Mouse (Mus musculus) left cerebral cortex, postnatal 36 days (tissue): Measurements from ENCODE around the gene Nenf. TPM values are rescaled to one million over a fixed set of nuclear protein-coding genes. Genes with fewer than 3 reads are reported as not detected.

Source experiments
- DNase-seq, 2 experiments: peaks; one replicate each; pipeline ENCODE4 v3.0.0; 2021 to 2022; ENCODE audit warnings: low spot score in 2 of 2, mixed read lengths in 1 of 2
- intact Hi-C: fragments of 180-260 bp; cut with DNase I; formaldehyde crosslinking; loops from one replicate; pipeline ENCODE4 v1.15.1; 2025
- total RNA-seq, 2 experiments: library from RNA; stranded (reverse); gene quantifications; 2 replicates each; pipeline ENCODE4 v1.2.3; 2021

Nenf gene
- total RNA-seq, 2 experiments from 2014 or later: 66.1 to 76.7 TPM

GRCm38 (mm10) chr1:191258521-191258920 is 59.5 kb downstream of the Nenf start:
- DNase-seq: no peak
- intact Hi-C loops: no loop called here

GRCm38 (mm10) chr1:191257981-191258380 is 60.0 kb downstream of the Nenf start:
- intact Hi-C loops: no loop called here
- no peak for DNase-seq

- no peak for DNase-seq
- intact Hi-C loops: no loop called here
Measured at GRCm38 (mm10) chr1:191257351-191257771, 60.6 kb downstream of the Nenf start.

Other genes starting within 250 kb of the Nenf start
- 1 to 10 TPM in 1 of 2 experiments, under 1 TPM in 1; 1.00 to 2.2 TPM for gene Batf3, start 220.3 kb downstream of the Nenf start, total RNA-seq
- gene Fam71a, start 153.4 kb downstream of the Nenf start, total RNA-seq: not detected
- 1 to 10 TPM in 1 of 2 experiments, under 1 TPM in 1; 0.68 to 1.2 TPM for gene Atf3, start 100.2 kb downstream of the Nenf start, total RNA-seq
- gene Tmem206, start 7.7 kb upstream of the Nenf start, total RNA-seq: 1 to 10 TPM; 8.2 to 8.7 TPM
- 10 to 100 TPM; 89.0 to 95.7 TPM for gene Ppp2r5a, start 85.1 kb upstream of the Nenf start, total RNA-seq